Mouse (Mus musculus) heart, embryonic 16.5 days (tissue): ENCODE data around the gene Degs1. TPM values are rescaled to one million over a fixed set of nuclear protein-coding genes. Genes with fewer than 3 reads are reported as not detected.
A peak's percentile ranks its signal among the peaks of the same experiment; 100 is the strongest.

Experiments used
- ATAC-seq: fragments of 200-750 bp; cut with Nextera tagmentation; replicated peaks from 2 replicates; pipeline ENCODE4 v1.8.0; 2017; ENCODE audit warnings: moderate number of reproducible peaks; ENCODE audit not compliant: insufficient read depth, low FRiP score; ENCODE audit errors: extremely low read depth
- H3K27ac ChIP-seq: fragments of 300-500 bp; sonication (generic); 2 replicates; pipeline ENCODE4 v1.5.1; 2014; ENCODE audit warnings: mild to moderate bottlenecking, low read length, control low read depth, moderate library complexity
- H3K27me3 ChIP-seq: fragments of 300-500 bp; sonication (generic); 2 replicates; pipeline ENCODE4 v1.6.1; 2014; ENCODE audit warnings: low read length, mixed read lengths; ENCODE audit not compliant: control insufficient read depth, insufficient read depth
- H3K36me3 ChIP-seq: fragments of 300-500 bp; sonication (generic); 2 replicates; pipeline ENCODE4 v1.6.1; 2014; ENCODE audit not compliant: control insufficient read depth, insufficient read depth
- H3K4me1 ChIP-seq: fragments of 300-500 bp; sonication (generic); 2 replicates; pipeline ENCODE4 v1.6.1; 2014; ENCODE audit warnings: low read length, mixed read lengths; ENCODE audit not compliant: control insufficient read depth, insufficient read depth
- H3K4me2 ChIP-seq: fragments of 300-500 bp; sonication (generic); 2 replicates; pipeline ENCODE4 v1.6.1; 2014; ENCODE audit warnings: low read depth, mild to moderate bottlenecking, control low read depth, low read length
- H3K4me3 ChIP-seq: fragments of 300-500 bp; sonication (generic); 2 replicates; pipeline ENCODE4 v1.5.1; 2014; ENCODE audit warnings: mild to moderate bottlenecking, control low read depth, low read length
- H3K9ac ChIP-seq: fragments of 300-500 bp; sonication (generic); 2 replicates; pipeline ENCODE4 v1.6.1; 2014; ENCODE audit warnings: low read length, control low read depth
- H3K9me3 ChIP-seq: fragments of 300-500 bp; sonication (generic); replicated peaks from 2 replicates; pipeline ENCODE4 v1.6.1; 2016; ENCODE audit warnings: low read length; ENCODE audit not compliant: control insufficient read depth
- WGBS: fragments of 180-500 bp; shearing (Covaris S2); extraction: QIAGEN DNeasy Blood & Tissue Kit; methylation state at CpG from one replicate; pipeline ENCODE4 v1.1.7; 2014; 5-methylcytosine and 5-hydroxymethylcytosine counted together
- polyA plus RNA-seq: library from polyadenylated mRNA; unstranded; fragments of >200 nt; fragmentation: Nextera tagmentation; extraction: Ambion mirVana; gene quantifications from 2 replicates; pipeline ENCODE4 v1.2.1, GENCODE M21; 2015

The Degs1 gene
- polyA plus RNA-seq, 1 experiment from 2014 or later: 187 TPM

GRCm38 (mm10) chr1:182288601-182289000 lies 6.0 kb upstream of the Degs1 start:
- WGBS: 62% methylated on average over 2 of the region's 2 CpGs

DNA sequence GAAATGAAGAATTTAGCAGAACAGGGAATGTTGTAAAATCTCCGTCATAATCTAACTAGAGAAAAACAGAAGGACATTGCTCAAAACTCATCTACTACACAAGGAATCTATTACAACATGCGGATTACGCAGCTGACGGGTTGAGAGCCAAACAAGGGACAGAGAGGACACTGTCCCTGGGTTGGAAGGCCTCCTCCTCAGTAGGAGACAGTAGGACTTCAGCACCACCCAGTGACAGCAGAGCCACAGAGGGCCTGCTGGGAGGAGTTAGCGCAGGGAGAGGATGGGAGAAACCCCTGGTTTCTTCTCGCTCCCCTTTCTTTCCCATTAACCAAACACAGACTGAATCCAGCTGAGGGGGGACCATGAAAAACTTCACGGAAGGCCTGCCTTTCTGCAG lies 5.2 kb upstream of the Degs1 start:
- Histone ChIP-seq H3K4me2 (no peak overlapping the region), H3K27me3 (no peaks in the 10 kb centered on the region), H3K9me3 (no peaks in the 10 kb centered on the region), H3K9ac (no peak overlapping the region), H3K4me1 (0 out of 2 replicates have a peak, but pooled peaks cover 4% of the 10 kb centered on the region), H3K4me3 (no peak overlapping the region), H3K36me3 (no peaks in the 10 kb centered on the region), H3K27ac (no peak overlapping the region)
- WGBS: 60% methylated on average over 7 of the region's 7 CpGs
- no peak for ATAC-seq

More at GRCm38 (mm10) chr1:182288601-182289000, 6.0 kb upstream of the Degs1 start:
- no peak overlapping the region for H3K4me2 ChIP-seq
- ATAC-seq: no peak
- H3K9ac ChIP-seq: no peak overlapping the region
- no peak overlapping the region for H3K27ac ChIP-seq
- no peak overlapping the region for H3K4me3 ChIP-seq
- no peaks in the 10 kb centered on the region for H3K9me3 ChIP-seq
- 0 out of 2 replicates have a peak, but pooled peaks cover 4% of the 10 kb centered on the region for H3K4me1 ChIP-seq
- no peaks in the 10 kb centered on the region for H3K27me3 ChIP-seq
- no peaks in the 10 kb centered on the region for H3K36me3 ChIP-seq

DNA sequence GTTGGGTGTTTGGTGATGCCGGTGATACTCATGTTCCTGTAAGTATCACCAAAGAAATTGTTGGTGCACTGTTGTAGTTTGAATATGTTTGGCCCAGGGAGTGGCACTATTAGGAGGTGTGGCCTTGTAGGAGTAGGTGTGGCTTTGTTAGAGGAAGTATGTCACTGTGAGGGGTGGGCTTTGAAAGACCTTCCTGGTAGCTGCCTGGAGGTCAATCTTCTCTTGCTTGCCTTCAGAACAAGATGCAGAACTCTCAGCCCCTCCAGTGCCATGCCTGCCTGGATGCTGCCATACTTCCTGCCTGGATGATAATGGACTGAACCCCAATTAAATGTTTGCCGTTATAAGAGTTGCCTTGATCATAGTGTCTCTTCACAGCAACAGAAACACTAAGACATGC lies 2.2 kb upstream of the Degs1 start:
- Histone ChIP-seq H3K36me3 (no peaks in the 10 kb centered on the region), H3K27ac (no peak overlapping the region), H3K4me3 (no peak overlapping the region), H3K27me3 (no peaks in the 10 kb centered on the region), H3K4me2 (no peak overlapping the region), H3K9ac (no peak overlapping the region), H3K4me1 (peaks cover 16% of the 10 kb centered on the region), H3K9me3 (no peaks in the 10 kb centered on the region)
- no peak for ATAC-seq
- WGBS: 88% methylated on average over 2 of the region's 2 CpGs

DNA sequence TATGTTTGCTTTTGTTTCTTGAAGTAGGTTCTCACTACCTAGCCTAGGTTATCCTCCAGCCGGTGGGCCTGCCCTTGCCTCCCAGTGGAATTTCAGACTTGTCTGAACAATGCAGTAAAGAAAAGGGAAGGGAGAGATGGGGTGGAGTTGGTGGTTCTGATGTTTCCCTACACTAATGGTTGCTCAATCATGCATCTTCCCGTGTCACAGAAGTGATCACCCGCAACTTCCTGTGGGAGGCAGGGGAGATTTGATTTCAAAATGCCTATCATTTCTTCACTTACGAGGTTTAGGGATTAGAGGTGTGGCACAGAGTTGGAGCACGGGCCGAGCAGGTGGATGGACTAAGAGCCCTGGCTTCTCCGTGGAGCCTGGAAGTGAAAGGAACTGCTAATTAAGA lies 627 bp upstream of the Degs1 start:
- peak overlapping the region; percentile 72 for H3K4me3 ChIP-seq
- H3K36me3 ChIP-seq: peaks cover 9% of the 10 kb centered on the region
- no peak overlapping the region for H3K9ac ChIP-seq
- no peak overlapping the region for H3K27ac ChIP-seq
- no peak for ATAC-seq
- H3K4me1 ChIP-seq: peaks cover 16% of the 10 kb centered on the region
- no peaks in the 10 kb centered on the region for H3K9me3 ChIP-seq
- WGBS: 41% methylated on average over 7 of the region's 7 CpGs
- peak overlapping the region; percentile 77 for H3K4me2 ChIP-seq
- no peaks in the 10 kb centered on the region for H3K27me3 ChIP-seq

DNA sequence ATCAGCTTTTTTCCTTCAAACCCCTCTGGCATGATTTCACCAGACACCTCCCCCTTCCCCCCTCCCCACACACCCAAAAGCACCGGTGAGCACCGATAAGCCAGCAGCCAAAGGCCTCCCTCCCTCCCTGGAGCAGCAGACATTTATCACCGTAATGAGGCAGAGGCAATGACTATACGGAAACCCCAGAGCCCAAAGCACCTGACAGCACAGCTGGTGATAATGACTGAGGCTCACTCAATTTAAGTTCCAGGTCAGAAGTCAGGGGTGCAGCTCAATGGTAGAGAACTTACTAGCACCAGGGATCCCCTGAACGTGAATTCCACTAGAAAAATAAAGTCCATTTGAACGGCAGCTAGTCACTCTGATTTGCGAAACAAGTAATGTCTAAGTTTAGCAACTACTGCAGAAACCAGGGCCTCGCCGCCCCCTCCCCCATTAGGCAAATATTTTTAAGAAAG lies 1.3 kb downstream of the Degs1 start:
- Histone ChIP-seq H3K4me3 (peak overlapping the region; percentile 72), H3K9ac (peak overlapping the region; percentile 91), H3K27ac (peak overlapping the region; percentile 44), H3K36me3 (peaks cover 18% of the 10 kb centered on the region), H3K4me1 (peaks cover 16% of the 10 kb centered on the region), H3K9me3 (no peaks in the 10 kb centered on the region), H3K4me2 (peak overlapping the region; percentile 77), H3K27me3 (no peaks in the 10 kb centered on the region)
- 0 out of 2 replicates have a peak, but pooled peaks have one; percentile 10 for ATAC-seq
- 9% methylated on average over 9 of the region's 9 CpGs for WGBS

- Histone ChIP-seq H3K4me3 (peak overlapping the region; percentile 72), H3K9me3 (no peaks in the 10 kb centered on the region), H3K27me3 (no peaks in the 10 kb centered on the region), H3K4me1 (peaks cover 16% of the 10 kb centered on the region), H3K4me2 (peak overlapping the region; percentile 77), H3K27ac (peak overlapping the region; percentile 44), H3K36me3 (peaks cover 23% of the 10 kb centered on the region), H3K9ac (peak overlapping the region; percentile 91)
- no peak for ATAC-seq
- 28% methylated on average over 11 of the region's 11 CpGs for WGBS
These were observed 2.0 kb downstream of the Degs1 start for GRCm38 (mm10) chr1:182280577-182280976.

DNA sequence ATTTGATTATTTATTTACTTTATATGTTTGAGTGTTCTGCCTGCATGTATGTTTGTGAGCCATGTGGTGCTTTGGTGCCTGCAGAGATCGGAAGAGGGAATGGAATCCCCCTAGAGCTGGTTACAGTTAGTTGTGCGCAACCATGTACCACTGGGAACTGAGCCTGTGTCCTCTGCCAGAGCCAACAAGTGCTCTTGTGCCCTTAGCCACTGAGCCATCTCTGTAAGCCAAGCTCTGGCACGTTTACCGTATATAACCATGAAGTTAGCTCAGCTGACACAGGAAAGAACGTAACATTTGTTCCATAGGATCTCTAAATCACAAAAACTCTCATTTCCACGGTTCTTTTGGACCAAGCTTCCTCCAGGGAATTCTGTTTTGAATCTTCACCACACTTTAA lies 2.6 kb downstream of the Degs1 start:
- no peak for ATAC-seq
- H3K9me3 ChIP-seq: no peaks in the 10 kb centered on the region
- peak overlapping the region; percentile 44 for H3K27ac ChIP-seq
- H3K36me3 ChIP-seq: peaks cover 27% of the 10 kb centered on the region
- H3K27me3 ChIP-seq: no peaks in the 10 kb centered on the region
- H3K4me1 ChIP-seq: peaks cover 16% of the 10 kb centered on the region
- H3K4me2 ChIP-seq: peak overlapping the region; percentile 77
- H3K9ac ChIP-seq: no peak overlapping the region
- 78% methylated on average over 6 of the region's 6 CpGs for WGBS
- peak overlapping the region; percentile 72 for H3K4me3 ChIP-seq

- Histone ChIP-seq H3K27ac (no peak overlapping the region), H3K9me3 (no peaks in the 10 kb centered on the region), H3K4me1 (peaks cover 16% of the 10 kb centered on the region), H3K4me3 (no peak overlapping the region), H3K9ac (no peak overlapping the region), H3K27me3 (no peaks in the 10 kb centered on the region), H3K4me2 (no peak overlapping the region), H3K36me3 (peaks cover 28% of the 10 kb centered on the region)
- ATAC-seq: no peak
- 81% methylated on average over 4 of the region's 4 CpGs for WGBS
These were observed 3.2 kb downstream of the Degs1 start for GRCm38 (mm10) chr1:182279436-182279835.

DNA sequence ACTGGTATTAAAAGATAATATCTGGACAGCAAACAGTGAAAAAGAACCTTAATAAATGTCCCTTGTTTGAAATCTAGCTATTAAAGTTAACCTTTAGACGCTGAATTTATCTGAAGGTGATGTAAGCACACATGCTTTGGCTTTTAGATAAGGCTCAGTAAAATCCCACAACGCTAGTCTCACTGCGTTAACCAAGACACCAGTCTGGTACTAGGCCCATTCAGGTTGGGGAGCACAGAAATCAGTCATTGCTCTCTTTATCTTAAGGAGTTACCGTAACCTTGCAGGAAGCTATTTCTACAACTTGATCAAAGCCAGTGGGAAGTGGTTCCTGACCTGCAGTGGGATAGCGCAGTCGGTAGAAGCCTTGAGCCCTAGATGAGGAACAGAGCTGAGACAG lies 7.5 kb downstream of the Degs1 start:
- no peak for ATAC-seq
- 69% methylated on average over 6 of the region's 6 CpGs for WGBS
- no peak overlapping the region for H3K27ac ChIP-seq
- no peak overlapping the region for H3K4me3 ChIP-seq
- peaks cover 37% of the 10 kb centered on the region for H3K36me3 ChIP-seq
- H3K4me1 ChIP-seq: peaks cover 2% of the 10 kb centered on the region
- H3K4me2 ChIP-seq: no peak overlapping the region
- no peaks in the 10 kb centered on the region for H3K9me3 ChIP-seq
- H3K9ac ChIP-seq: no peak overlapping the region
- no peaks in the 10 kb centered on the region for H3K27me3 ChIP-seq
